Mouse (Mus musculus): ENCODE measurements around the gene Map2k6.

Gene Map2k6

GRCm38 (mm10) chr11:110453445-110454154 is 54.7 kb downstream of the Map2k6 start:
- DNase-seq, result no peak

- DNase-seq, result no peak
Measured at GRCm38 (mm10) chr11:110457441-110457912, 58.6 kb downstream of the Map2k6 start.

- no peak for DNase-seq
Measured at GRCm38 (mm10) chr11:110460480-110460879, 61.6 kb downstream of the Map2k6 start.

GRCm38 (mm10) chr11:110461560-110462331 is 62.8 kb downstream of the Map2k6 start:
- no peak for DNase-seq

- DNase-seq, result no peak
Measured at GRCm38 (mm10) chr11:110462975-110463578, 64.2 kb downstream of the Map2k6 start.

GRCm38 (mm10) chr11:110463801-110464200 is 64.9 kb downstream of the Map2k6 start:
- no peak for DNase-seq

GRCm38 (mm10) chr11:110469054-110469453 is 70.1 kb downstream of the Map2k6 start:
- no peak for DNase-seq

- DNase-seq, result no peak
Measured at GRCm38 (mm10) chr11:110470561-110471273, 71.8 kb downstream of the Map2k6 start.

GRCm38 (mm10) chr11:110471362-110471761 is 72.4 kb downstream of the Map2k6 start:
- no peak for DNase-seq

- DNase-seq, result no peak
Measured at GRCm38 (mm10) chr11:110472078-110472477, 73.2 kb downstream of the Map2k6 start.

- DNase-seq, result no peak
Measured at GRCm38 (mm10) chr11:110473495-110473894, 74.6 kb downstream of the Map2k6 start.

- no peak for DNase-seq
Measured at GRCm38 (mm10) chr11:110476361-110477151, 77.6 kb downstream of the Map2k6 start.

- peak; percentile 57 to 60 for DNase-seq
Measured at GRCm38 (mm10) chr11:110477961-110478869, 79.3 kb downstream of the Map2k6 start.

- DNase-seq, result peak; percentile 16 to 36
Measured at GRCm38 (mm10) chr11:110478978-110479384, 80.1 kb downstream of the Map2k6 start.

GRCm38 (mm10) chr11:110481406-110481805 is 82.5 kb downstream of the Map2k6 start:
- peak; percentile 12 to 27 for DNase-seq

GRCm38 (mm10) chr11:110482176-110482575 is 83.3 kb downstream of the Map2k6 start:
- DNase-seq, result no peak

GRCm38 (mm10) chr11:110482649-110483048 is 83.7 kb downstream of the Map2k6 start:
- no peak for DNase-seq

GRCm38 (mm10) chr11:110483165-110483564 is 84.2 kb downstream of the Map2k6 start:
- DNase-seq, result peak in 1 of 2 experiments; percentile 26

GRCm38 (mm10) chr11:110484426-110484825 is 85.5 kb downstream of the Map2k6 start:
- DNase-seq, result no peak

- no peak for DNase-seq
Measured at GRCm38 (mm10) chr11:110485081-110485480, 86.2 kb downstream of the Map2k6 start.

- DNase-seq, result no peak
Measured at GRCm38 (mm10) chr11:110487796-110488195, 88.9 kb downstream of the Map2k6 start.
